Mouse (Mus musculus) liver, embryonic 14.5 days (tissue): Measurements from ENCODE around the gene Dmrtc2. TPM values are rescaled to one million over a fixed set of nuclear protein-coding genes. Genes with fewer than 3 reads are reported as not detected.
A peak's percentile ranks its signal among the peaks of the same experiment; 100 is the strongest.

Experiments used
- ATAC-seq: fragments of 200-750 bp; cut with Nextera tagmentation; 2 replicates; pipeline ENCODE4 v1.8.0; 2017; ENCODE audit warnings: moderate number of reproducible peaks, mild to moderate bottlenecking, moderate library complexity; ENCODE audit not compliant: insufficient read depth
- DNase-seq, 3 experiments: peaks; one replicate each; pipeline ENCODE4 v3.0.0-alpha.2; 2012 to 2013; ENCODE audit warnings: low read depth in 3 of 3, low spot score in 3 of 3
- H3K27ac ChIP-seq: fragments of 300-500 bp; sonication (generic); 2 replicates; pipeline ENCODE4 v1.5.1; 2014; ENCODE audit warnings: moderate library complexity, mild to moderate bottlenecking, control low read depth, inconsistent platforms
- H3K27me3 ChIP-seq: fragments of 300-500 bp; sonication (generic); 2 replicates; pipeline ENCODE4 v1.6.1; 2014; ENCODE audit warnings: mild to moderate bottlenecking, low read length, moderate library complexity; ENCODE audit not compliant: control insufficient read depth, insufficient read depth
- H3K36me3 ChIP-seq: fragments of 300-500 bp; sonication (generic); replicated peaks from 2 replicates; pipeline ENCODE4 v1.6.1; 2014; ENCODE audit warnings: low read depth; ENCODE audit not compliant: control insufficient read depth, insufficient read depth
- H3K4me1 ChIP-seq, 2 experiments: fragments of 200-500 bp in 1 of 2; fragments of 300-500 bp in 1 of 2; sonication (generic) in 1 of 2; replicated peaks; 2 replicates each; pipeline ENCODE4 v1.6.1; 2012 to 2014; ENCODE audit warnings: antibody characterized with exemption in 1 of 2, inconsistent platforms in 1 of 2, low read length in 1 of 2; ENCODE audit not compliant: control insufficient read depth in 2 of 2, insufficient read depth in 2 of 2
- H3K4me2 ChIP-seq: fragments of 300-500 bp; sonication (generic); 2 replicates; pipeline ENCODE4 v1.6.1; 2014; ENCODE audit warnings: low read depth, mild to moderate bottlenecking, control low read depth, moderate library complexity
- H3K4me3 ChIP-seq, 2 experiments: fragments of 200-500 bp in 1 of 2; fragments of 300-500 bp in 1 of 2; sonication (generic) in 1 of 2; 2 replicates each; pipeline ENCODE4 v1.5.1; 2012 to 2014; ENCODE audit warnings: low read depth in 2 of 2, low read length in 2 of 2, mild to moderate bottlenecking in 2 of 2, control low read depth in 1 of 2, inconsistent platforms in 1 of 2, moderate library complexity in 1 of 2; ENCODE audit not compliant: insufficient read depth in 1 of 2
- H3K9ac ChIP-seq: fragments of 300-500 bp; sonication (generic); replicated peaks from 2 replicates; pipeline ENCODE4 v1.6.1; 2014; ENCODE audit warnings: mild to moderate bottlenecking, control low read depth, moderate library complexity
- H3K9me3 ChIP-seq: fragments of 300-500 bp; sonication (generic); 2 replicates; pipeline ENCODE4 v1.6.1; 2016; ENCODE audit warnings: low read length, mixed read lengths; ENCODE audit not compliant: control insufficient read depth
- CTCF ChIP-seq: IDR thresholded peaks from 2 replicates; pipeline ENCODE4 v1.5.1; 2016; ENCODE audit warnings: antibody characterized with exemption, low read depth, control low read depth
- EP300 ChIP-seq: IDR thresholded peaks from 2 replicates; pipeline ENCODE4 v1.6.1; 2016; ENCODE audit warnings: antibody characterized with exemption, low read depth
- WGBS: fragments of 180-500 bp; shearing (Covaris S2); extraction: QIAGEN DNeasy Blood & Tissue Kit; methylation state at CpG from one replicate; pipeline ENCODE4 v1.1.7; 2014; ENCODE audit not compliant: insufficient replicate concordance; 5-methylcytosine and 5-hydroxymethylcytosine counted together
- polyA plus RNA-seq, 2 experiments: library from polyadenylated mRNA; depleted of rRNA in 1 of 2; stranded (reverse) in 1 of 2; unstranded in 1 of 2; fragments of >200 nt; fragmentation: Nextera tagmentation in 1 of 2; extraction: Ambion mirVana in 1 of 2; gene quantifications; 2 replicates each; pipeline versions ENCODE4 v1.2.1 to v1.2.3; 2012 to 2014

Gene Dmrtc2
- polyA plus RNA-seq, 2 experiments = not detected

DNA sequence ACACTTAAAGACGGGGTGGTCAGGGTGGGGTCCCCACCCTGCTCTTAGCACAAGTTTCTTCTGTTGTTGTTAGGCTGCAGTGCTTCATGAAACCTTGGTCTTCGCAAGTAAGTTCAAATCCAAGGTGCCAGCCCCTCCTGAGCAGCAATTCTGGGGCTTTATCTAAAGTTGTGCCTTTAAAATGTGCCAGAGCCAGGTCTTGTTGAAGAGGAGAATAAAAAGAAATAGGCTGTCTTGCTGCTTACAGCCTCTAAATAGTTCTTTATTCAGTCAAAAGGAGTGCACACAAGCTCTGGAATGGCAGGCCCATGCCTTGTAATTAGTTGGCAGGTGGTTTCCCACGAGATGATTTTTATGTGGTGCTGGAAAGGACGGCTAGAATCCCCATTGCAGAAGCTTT lies 17.2 kb downstream of the Dmrtc2 start:
- Histone ChIP-seq H3K4me1 (peaks cover 7 to 23% of the 10 kb centered on the region in 2 experiments; a peak in 3 of 4 replicates), H3K36me3 (peaks cover 52% of the 10 kb centered on the region), H3K4me2 (peak overlapping the region; percentile 65), H3K9me3 (no peaks in the 10 kb centered on the region), H3K27me3 (no peaks in the 10 kb centered on the region), H3K27ac (peak overlapping the region; percentile 52), H3K9ac (peak overlapping the region; percentile 96), H3K4me3 (peak overlapping the region; percentile 82 to 89)
- no peak for TF ChIP-seq CTCF
- no peak for TF ChIP-seq EP300
- DNase-seq (no peak), ATAC-seq (no peak)
- 47% methylated on average over 4 of the region's 4 CpGs for WGBS

DNA sequence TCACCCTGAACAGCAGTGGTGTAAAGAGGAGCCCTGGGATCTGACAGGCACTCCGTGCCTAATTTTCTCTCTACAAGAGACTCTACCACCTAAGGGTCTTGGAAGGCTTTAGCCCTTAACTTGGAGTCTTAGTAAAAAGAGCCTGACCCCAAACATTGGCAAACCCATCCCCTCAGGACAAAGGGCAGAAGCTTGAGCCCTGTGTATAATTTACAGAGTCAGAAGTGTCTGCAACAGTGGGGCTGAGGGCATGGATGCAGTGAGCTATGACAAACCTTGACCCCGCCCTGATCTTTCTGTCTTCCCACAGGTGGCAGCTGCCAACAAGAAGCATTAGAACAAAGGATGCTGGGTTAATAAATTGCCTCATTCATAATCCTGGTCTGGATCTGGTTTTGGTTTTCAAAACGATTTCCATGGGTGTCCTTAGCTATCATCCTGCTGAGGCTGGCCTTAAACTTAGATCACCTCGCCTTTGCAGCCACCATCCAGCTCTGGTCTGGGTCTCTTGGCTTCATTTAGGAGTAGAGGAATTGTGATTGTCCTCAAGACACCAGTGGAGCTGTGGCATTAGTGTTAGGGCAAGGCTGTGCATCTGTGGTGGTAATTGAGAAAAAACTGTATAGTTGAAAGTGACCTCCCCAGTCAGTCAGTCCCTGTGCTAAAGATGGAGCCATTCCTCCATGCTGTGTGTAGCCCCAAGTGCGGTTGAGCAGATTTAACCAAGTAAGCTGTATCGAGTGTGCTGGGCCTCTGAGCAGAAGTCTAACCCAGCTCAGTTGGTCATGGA lies 19.8 kb downstream of the Dmrtc2 start:
- Histone ChIP-seq H3K27me3 (no peaks in the 10 kb centered on the region), H3K36me3 (peaks cover 52% of the 10 kb centered on the region), H3K9ac (no peak overlapping the region), H3K27ac (peak overlapping the region; percentile 14), H3K4me1 (peaks cover 5 to 18% of the 10 kb centered on the region in 2 experiments; a peak in 3 of 4 replicates), H3K4me3 (no peak overlapping the region), H3K4me2 (no peak overlapping the region), H3K9me3 (no peaks in the 10 kb centered on the region)
- WGBS = 74% methylated on average over 6 of the region's 6 CpGs
- no peak for TF ChIP-seq EP300
- no peak for TF ChIP-seq CTCF
- ATAC-seq = peak; percentile 19
- no peak for DNase-seq

DNA sequence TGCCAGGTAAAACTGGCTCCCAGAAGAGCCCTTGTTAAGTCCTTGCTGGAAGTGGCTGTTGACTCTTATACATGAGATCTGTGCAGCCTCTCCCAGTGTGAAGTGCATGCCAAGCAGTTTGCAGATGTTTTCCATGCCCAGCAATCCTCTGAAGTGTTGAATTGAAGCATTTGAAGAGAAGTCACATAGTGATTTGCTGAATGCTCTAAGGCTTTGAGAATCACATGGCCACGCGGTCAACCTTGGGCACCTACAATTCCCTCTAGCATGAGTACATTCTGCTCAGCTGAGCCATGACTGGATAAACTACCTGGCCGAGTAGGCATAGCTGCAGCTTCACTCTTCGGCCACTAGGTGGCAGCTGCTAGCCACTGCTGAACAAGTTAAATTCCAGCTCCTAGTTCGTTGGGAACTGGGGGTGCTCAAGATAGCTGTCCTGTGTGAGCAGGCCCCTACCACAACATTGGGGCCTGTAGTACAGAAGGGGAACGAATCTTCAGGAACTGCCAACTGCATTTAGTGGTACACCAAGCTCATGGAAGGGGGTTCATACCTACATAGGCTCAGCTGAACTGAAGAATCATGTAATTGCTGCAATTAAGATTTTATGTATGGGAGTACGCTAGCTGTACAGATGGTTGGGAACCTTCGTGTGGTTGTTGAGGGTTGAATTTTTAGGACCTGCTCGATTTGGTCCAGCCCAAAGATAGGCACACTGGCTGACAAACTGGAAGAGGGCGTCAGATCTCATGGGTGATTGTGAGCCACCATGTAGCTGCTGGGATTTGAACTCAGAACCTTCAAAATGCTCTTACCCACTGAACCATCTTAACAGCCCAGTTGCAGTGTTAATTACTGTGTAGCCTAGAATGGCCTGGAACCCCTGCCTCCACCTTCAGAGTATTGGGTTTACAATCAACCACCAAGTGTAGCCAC lies 20.7 kb downstream of the Dmrtc2 start:
- Histone ChIP-seq H3K27ac (no peak overlapping the region), H3K36me3 (peaks cover 48% of the 10 kb centered on the region)

DNA sequence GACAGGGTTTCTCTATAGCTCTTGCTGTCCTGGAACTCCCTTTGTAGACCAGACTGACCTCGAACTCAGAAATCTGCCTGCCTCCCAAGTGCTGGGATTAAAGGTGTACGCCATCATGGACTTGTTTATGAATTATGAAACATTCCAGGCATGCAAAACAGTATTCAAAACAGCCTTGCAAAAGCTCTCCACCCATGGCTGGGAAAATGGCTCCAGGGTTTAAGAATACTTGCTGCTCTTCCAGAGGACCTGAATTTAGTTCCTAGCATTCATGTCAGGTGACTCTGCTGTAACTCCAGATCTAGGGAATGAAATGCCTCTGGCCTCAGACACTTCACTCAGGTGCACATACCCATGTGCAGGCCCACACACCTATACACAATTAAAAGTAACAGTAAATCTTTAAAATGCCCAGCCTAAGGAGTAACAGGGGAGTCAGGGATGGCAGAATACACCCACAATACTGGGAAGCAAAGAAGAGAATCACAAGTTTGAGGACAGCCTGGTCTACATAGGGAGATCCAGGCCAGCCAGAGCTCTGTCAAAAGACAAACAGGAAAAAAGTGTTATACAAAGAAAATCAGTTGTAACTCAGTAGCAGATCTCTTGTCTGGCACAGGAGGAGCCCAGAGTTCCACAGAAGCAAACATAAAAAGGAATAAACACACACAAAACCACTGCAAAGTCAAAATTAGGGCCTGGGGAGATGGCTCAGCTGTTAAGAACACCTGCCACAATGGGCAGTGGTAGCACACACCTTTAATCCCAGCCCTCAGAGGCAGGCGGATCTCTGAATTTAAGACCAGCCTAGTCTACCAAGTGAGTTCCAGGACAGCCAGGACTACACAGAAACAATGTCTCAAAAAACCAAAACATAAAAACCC lies 21.6 kb downstream of the Dmrtc2 start:
- H3K9ac ChIP-seq = no peak overlapping the region
- ATAC-seq = no peak

More for the DNA sequence above, 20.7 kb downstream of the Dmrtc2 start:
- Histone ChIP-seq H3K9me3 (no peaks in the 10 kb centered on the region), H3K4me2 (no peak overlapping the region), H3K4me3 (no peak overlapping the region), H3K9ac (no peak overlapping the region), H3K27me3 (no peaks in the 10 kb centered on the region), H3K4me1 (peaks cover 5 to 18% of the 10 kb centered on the region in 2 experiments; a peak in 3 of 4 replicates)
- WGBS = 18% methylated on average over 10 of the region's 10 CpGs
- ATAC-seq = peak; percentile 68
- DNase-seq = peak; percentile 66 to 75 (median 67)
- TF ChIP-seq CTCF (peak; percentile 100), EP300 (peak; percentile 9)

More for the DNA sequence above, 21.6 kb downstream of the Dmrtc2 start:
- Histone ChIP-seq H3K4me2 (no peak overlapping the region), H3K27me3 (no peaks in the 10 kb centered on the region), H3K27ac (peak overlapping the region; percentile 3; the same call in 1 of the 2 replicates), H3K36me3 (peaks cover 39% of the 10 kb centered on the region), H3K4me1 (peaks cover 0 to 10% of the 10 kb centered on the region in 2 experiments; a peak in 2 of 4 replicates), H3K4me3 (no peak overlapping the region), H3K9me3 (no peaks in the 10 kb centered on the region)
- 58% methylated on average over 3 of the region's 3 CpGs for WGBS
- TF ChIP-seq EP300 = no peak
- no peak for TF ChIP-seq CTCF
- no peak for DNase-seq
